Mouse (Mus musculus) ES-E14 (cell line): ENCODE measurements around the gene Fam221a.

ENCODE experiments used
- CHD2 ChIP-seq: IDR thresholded peaks from 2 replicates; pipeline ENCODE4 v1.6.1; 2014; ENCODE audit warnings: mild to moderate bottlenecking, low read depth, low read length, inconsistent platforms
- HCFC1 ChIP-seq: IDR thresholded peaks from 2 replicates; pipeline ENCODE4 v1.6.1; 2012; ENCODE audit warnings: low read length, inconsistent platforms, borderline replicate concordance; ENCODE audit not compliant: insufficient read depth
- MAFK ChIP-seq: IDR thresholded peaks from 2 replicates; pipeline ENCODE4 v1.6.1; 2014; ENCODE audit warnings: mild to moderate bottlenecking, low read depth, low read length, inconsistent platforms; ENCODE audit not compliant: insufficient read depth
- ZC3H11A ChIP-seq: IDR thresholded peaks from 2 replicates; pipeline ENCODE4 v1.6.1; 2012; ENCODE audit warnings: low read depth, mild to moderate bottlenecking, inconsistent platforms, low read length, borderline replicate concordance
- ZNF384 ChIP-seq: IDR thresholded peaks from 2 replicates; pipeline ENCODE4 v1.6.1; 2012; ENCODE audit warnings: low read depth, low read length, inconsistent platforms

DNA sequence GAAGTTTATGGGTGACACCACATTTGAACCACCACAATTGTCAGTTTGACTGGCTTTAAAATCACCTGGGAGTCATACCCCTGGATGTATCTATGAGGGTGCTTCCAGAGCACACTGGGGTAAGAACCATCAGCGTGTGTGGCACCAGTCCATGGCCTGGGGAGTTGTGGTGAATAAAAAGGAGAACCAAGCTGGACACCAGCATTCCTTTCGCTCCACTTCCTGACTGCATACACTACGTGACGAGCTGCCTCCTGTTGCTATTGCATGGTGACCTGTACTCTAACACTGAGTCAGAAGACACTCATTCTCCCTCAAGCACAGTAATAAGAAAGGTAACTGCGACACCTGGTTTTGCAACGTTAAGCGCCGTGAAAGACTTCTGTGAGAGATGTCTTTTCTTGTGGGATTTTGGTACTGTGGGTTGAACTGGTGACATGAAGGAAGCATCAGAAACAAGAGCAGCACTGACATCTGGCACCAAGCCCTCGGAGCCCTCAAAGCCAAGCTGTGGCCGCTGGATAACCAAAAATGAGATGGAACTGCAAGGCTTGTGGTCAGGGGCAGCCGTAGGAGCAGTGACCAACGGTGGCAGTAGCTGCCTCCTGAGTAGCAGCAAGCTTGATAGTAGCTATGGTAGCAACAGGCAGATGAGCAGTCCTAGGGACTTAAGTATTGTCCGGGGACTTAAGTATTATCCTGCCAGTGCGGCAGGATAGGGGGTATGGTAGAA lies 23.6 kb upstream of the Fam221a start:
- no peak for TF ChIP-seq ZC3H11A
- TF ChIP-seq HCFC1: no peak
- TF ChIP-seq ZNF384: no peak
- no peak for TF ChIP-seq CHD2
- TF ChIP-seq MAFK: no peak
